ENCODE assay signal across 37 mouse cellular contexts in genomic region chr4:148341531-148342157, GRCm38 (mm10). TPM values are rescaled to one million over a fixed set of nuclear protein-coding genes. Genes with fewer than 3 reads are reported as not detected.
"Had no signal": no experiment of that assay in that cellular context is flagged by ENCODE, and none has a peak within 500 bp of the region (broad histone marks: within the 10 kb centered on the region; RNA-seq: fewer than 3 reads in every experiment).

No protein-coding gene starts in this region.

- H3K36me3 ChIP-seq: heart, embryonic 10.5 days; heart, embryonic 12.5 days; heart, embryonic 13.5 days; heart, embryonic 15.5 days; hindbrain, embryonic 10.5 days; hindbrain, embryonic 12.5 days; hindbrain, embryonic 13.5 days; hindbrain, embryonic 15.5 days; intestine, embryonic 15.5 days; kidney, embryonic 15.5 days had no signal

- H3K9ac ChIP-seq: heart, embryonic 12.5 days; heart, embryonic 13.5 days; heart, embryonic 15.5 days; hindbrain, embryonic 12.5 days; hindbrain, embryonic 13.5 days; hindbrain, embryonic 14.5 days; hindbrain, embryonic 15.5 days; intestine, embryonic 15.5 days; kidney, embryonic 15.5 days had no signal

- H3K27me3 ChIP-seq: heart, embryonic 12.5 days; heart, embryonic 13.5 days; heart, embryonic 15.5 days; hindbrain, embryonic 12.5 days; hindbrain, embryonic 13.5 days; hindbrain, embryonic 15.5 days; intestine, embryonic 15.5 days; kidney, embryonic 15.5 days had no signal

- H3K9me3 ChIP-seq: heart, embryonic 10.5 days; heart, embryonic 12.5 days; heart, embryonic 13.5 days; heart, embryonic 15.5 days; hindbrain, embryonic 10.5 days; hindbrain, embryonic 12.5 days; hindbrain, embryonic 13.5 days; hindbrain, embryonic 15.5 days; intestine, embryonic 15.5 days; kidney, embryonic 15.5 days had no signal

- DNase-seq: heart, postnatal 10 days; heart, postnatal 14 days; heart, postnatal 36 days; heart, postnatal 4 days; kidney, adult 11 months; kidney, adult 18-20 months; kidney, adult 2 months; kidney, adult 8-10 months; kidney, adult 9 months; kidney, postnatal 10 days; kidney, postnatal 14 days; kidney, postnatal 25 days; kidney, postnatal 36 days; kidney, postnatal 4 days; layer of hippocampus, adult 9-11 months; layer of hippocampus, postnatal 36 days had no signal

- H3K4me3 ChIP-seq: heart, embryonic 10.5 days; heart, embryonic 12.5 days; heart, embryonic 13.5 days; heart, embryonic 15.5 days; hindbrain, embryonic 10.5 days; hindbrain, embryonic 12.5 days; hindbrain, embryonic 13.5 days; hindbrain, embryonic 15.5 days; intestine, embryonic 15.5 days; kidney, embryonic 15.5 days; layer of hippocampus, adult 2 months had no signal

- ATAC-seq: hindbrain, embryonic 16.5 days; hindbrain, postnatal 0 days; inflammation-experienced regulatory T-cells, adult 6 months; intestine, embryonic 15.5 days; intestine, embryonic 16.5 days; intestine, postnatal 0 days had no signal

- H3K27ac ChIP-seq: heart, embryonic 10.5 days; heart, embryonic 13.5 days; heart, embryonic 15.5 days; hindbrain, embryonic 10.5 days; hindbrain, embryonic 12.5 days; hindbrain, embryonic 14.5 days; hindbrain, embryonic 15.5 days; hindbrain, postnatal 0 days; intestine, embryonic 15.5 days; kidney, embryonic 15.5 days; kidney, postnatal 0 days; layer of hippocampus, adult 2 months had no signal

- H3K4me1 ChIP-seq: heart, embryonic 12.5 days; heart, embryonic 13.5 days; heart, embryonic 15.5 days; intestine, embryonic 15.5 days; kidney, embryonic 15.5 days had no signal

- H3K4me2 ChIP-seq: heart, embryonic 11.5 days; heart, embryonic 12.5 days; heart, embryonic 13.5 days; heart, embryonic 15.5 days; hindbrain, embryonic 12.5 days; hindbrain, embryonic 13.5 days; hindbrain, embryonic 14.5 days; hindbrain, embryonic 15.5 days; intestine, embryonic 15.5 days; kidney, embryonic 15.5 days had no signal

RNA-seq across cellular contexts. Expression of gene Disp3, which starts 53.9 kb away (rescaled TPM):
- total RNA-seq: heart, postnatal 14 days; heart, postnatal 25 days; heart, postnatal 36 days; hematopoietic stem cell, adult 5-6 weeks had no signal
- polyA plus RNA-seq: heart, embryonic 11.5 days; heart, embryonic 15.5 days; inflammation-experienced regulatory T-cells, adult 6 months had no signal
